Mouse (Mus musculus) cerebellum, adult 2 months (tissue): Measurements from ENCODE around the gene Crim1. TPM values are rescaled to one million over a fixed set of nuclear protein-coding genes. Genes with fewer than 3 reads are reported as not detected.

Experiments
- DNase-seq, 2 experiments: peaks; one replicate each; pipeline ENCODE4 v3.0.0; 2021
- H3K27ac ChIP-seq: fragments of 200-500 bp; 2 replicates; pipeline ENCODE4 v1.5.1; 2012; ENCODE audit warnings: low read length, control low read depth, inconsistent platforms; ENCODE audit not compliant: insufficient read depth
- H3K27me3 ChIP-seq: fragments of 200-500 bp; 2 replicates; pipeline ENCODE4 v1.6.1; 2012; ENCODE audit warnings: inconsistent platforms, mild to moderate bottlenecking, low read length, moderate library complexity; ENCODE audit not compliant: control insufficient read depth, insufficient read depth
- H3K4me1 ChIP-seq: fragments of 200-500 bp; 2 replicates; pipeline ENCODE4 v1.6.1; 2011; ENCODE audit warnings: low read length; ENCODE audit not compliant: control insufficient read depth, insufficient read depth
- H3K4me3 ChIP-seq: fragments of 200-500 bp; replicated peaks from 2 replicates; pipeline ENCODE3; 2011; ENCODE audit warnings: mild to moderate bottlenecking, low read depth, low read length, control low read depth; ENCODE audit not compliant: insufficient read depth
- CTCF ChIP-seq: fragments of 200-500 bp; IDR thresholded peaks from 2 replicates; pipeline ENCODE4 v1.5.1; 2011; ENCODE audit warnings: low read depth, mild to moderate bottlenecking, control low read depth, low read length, moderate library complexity, borderline replicate concordance; ENCODE audit not compliant: insufficient read depth
- POLR2A ChIP-seq: fragments of 200-500 bp; IDR thresholded peaks from 2 replicates; pipeline ENCODE4 v1.6.1; 2011; ENCODE audit warnings: low read length, control low read depth, borderline replicate concordance; ENCODE audit not compliant: insufficient read depth
- WGBS: fragments of 180-500 bp; shearing (Covaris S2); methylation state at CpG from one replicate; pipeline ENCODE4 v1.1.7; 2018; 5-methylcytosine and 5-hydroxymethylcytosine counted together
- polyA plus RNA-seq: library from polyadenylated mRNA; depleted of rRNA; stranded (reverse); fragments of >200 nt; gene quantifications from 2 replicates; pipeline ENCODE4 v1.2.3, GENCODE M21; 2012

Gene Crim1
- polyA plus RNA-seq, 1 experiment, result 34.4 TPM

GRCm38 (mm10) chr17:78354411-78354810, 154.4 kb downstream of the Crim1 start:
- no peak overlapping the region for H3K27ac ChIP-seq
- peaks cover 4% of the 10 kb centered on the region for H3K4me1 ChIP-seq
- no peak overlapping the region for H3K4me3 ChIP-seq
- TF ChIP-seq POLR2A (no peak), CTCF (no peak)
- DNase-seq, result no peak
- WGBS, result 92% methylated on average over 2 of the region's 2 CpGs
- no peaks in the 10 kb centered on the region for H3K27me3 ChIP-seq

- Histone ChIP-seq H3K27ac (no peak overlapping the region), H3K4me3 (no peak overlapping the region), H3K27me3 (no peaks in the 10 kb centered on the region), H3K4me1 (peaks cover 4% of the 10 kb centered on the region)
- DNase-seq, result no peak
- WGBS, result 94% methylated on average over 12 of the region's 12 CpGs
- TF ChIP-seq CTCF (no peak), POLR2A (no peak)
Observed at GRCm38 (mm10) chr17:78354871-78355270, 154.8 kb downstream of the Crim1 start.

- H3K27me3 ChIP-seq, result no peaks in the 10 kb centered on the region; the same call in 1 of the 2 replicates
- WGBS, result 60% methylated on average over 8 of the region's 8 CpGs
- H3K4me3 ChIP-seq, result no peak overlapping the region
- peaks cover 4% of the 10 kb centered on the region for H3K4me1 ChIP-seq
- TF ChIP-seq POLR2A (no peak), CTCF (no peak)
- H3K27ac ChIP-seq, result no peak overlapping the region
- no peak for DNase-seq
Observed at GRCm38 (mm10) chr17:78355611-78356010, 155.6 kb downstream of the Crim1 start.

- Histone ChIP-seq H3K4me3 (no peak overlapping the region), H3K4me1 (peaks cover 4% of the 10 kb centered on the region), H3K27me3 (no peaks in the 10 kb centered on the region; the same call in 1 of the 2 replicates), H3K27ac (no peak overlapping the region)
- TF ChIP-seq POLR2A (no peak), CTCF (no peak)
- WGBS, result 97% methylated on average over 4 of the region's 4 CpGs
- no peak for DNase-seq
Observed at GRCm38 (mm10) chr17:78357753-78358152, 157.7 kb downstream of the Crim1 start.

- WGBS, result 19% methylated on average over 7 of the region's 7 CpGs
- Histone ChIP-seq H3K27ac (no peak overlapping the region), H3K4me1 (peaks cover 4% of the 10 kb centered on the region), H3K27me3 (no peaks in the 10 kb centered on the region; the same call in 1 of the 2 replicates), H3K4me3 (no peak overlapping the region)
- no peak for TF ChIP-seq CTCF
- TF ChIP-seq POLR2A, result no peak
- DNase-seq, result peak; percentile 16 to 30
Observed at GRCm38 (mm10) chr17:78358251-78358726, 158.2 kb downstream of the Crim1 start.

- DNase-seq, result no peak
- H3K27me3 ChIP-seq, result no peaks in the 10 kb centered on the region; the same call in 1 of the 2 replicates
- no peak for TF ChIP-seq CTCF
- TF ChIP-seq POLR2A, result no peak
- H3K4me3 ChIP-seq, result no peak overlapping the region
- no peak overlapping the region for H3K27ac ChIP-seq
- WGBS, result 84% methylated on average over 13 of the region's 13 CpGs
- H3K4me1 ChIP-seq, result peaks cover 4% of the 10 kb centered on the region
Observed at GRCm38 (mm10) chr17:78361939-78362728, 162.1 kb downstream of the Crim1 start.

- no peaks in the 10 kb centered on the region for H3K4me1 ChIP-seq
- TF ChIP-seq CTCF, result no peak
- TF ChIP-seq POLR2A, result no peak
- 91% methylated on average over 23 of the region's 23 CpGs for WGBS
Observed at GRCm38 (mm10) chr17:78364555-78365302, 164.7 kb downstream of the Crim1 start.

More at GRCm38 (mm10) chr17:78364555-78365302, 164.7 kb downstream of the Crim1 start:
- no peak overlapping the region for H3K27ac ChIP-seq
- no peak for DNase-seq
- no peak overlapping the region for H3K4me3 ChIP-seq
- no peaks in the 10 kb centered on the region; the same call in 1 of the 2 replicates for H3K27me3 ChIP-seq
